ENCODE assay signal across 7 mouse cellular contexts in the genomic region with DNA sequence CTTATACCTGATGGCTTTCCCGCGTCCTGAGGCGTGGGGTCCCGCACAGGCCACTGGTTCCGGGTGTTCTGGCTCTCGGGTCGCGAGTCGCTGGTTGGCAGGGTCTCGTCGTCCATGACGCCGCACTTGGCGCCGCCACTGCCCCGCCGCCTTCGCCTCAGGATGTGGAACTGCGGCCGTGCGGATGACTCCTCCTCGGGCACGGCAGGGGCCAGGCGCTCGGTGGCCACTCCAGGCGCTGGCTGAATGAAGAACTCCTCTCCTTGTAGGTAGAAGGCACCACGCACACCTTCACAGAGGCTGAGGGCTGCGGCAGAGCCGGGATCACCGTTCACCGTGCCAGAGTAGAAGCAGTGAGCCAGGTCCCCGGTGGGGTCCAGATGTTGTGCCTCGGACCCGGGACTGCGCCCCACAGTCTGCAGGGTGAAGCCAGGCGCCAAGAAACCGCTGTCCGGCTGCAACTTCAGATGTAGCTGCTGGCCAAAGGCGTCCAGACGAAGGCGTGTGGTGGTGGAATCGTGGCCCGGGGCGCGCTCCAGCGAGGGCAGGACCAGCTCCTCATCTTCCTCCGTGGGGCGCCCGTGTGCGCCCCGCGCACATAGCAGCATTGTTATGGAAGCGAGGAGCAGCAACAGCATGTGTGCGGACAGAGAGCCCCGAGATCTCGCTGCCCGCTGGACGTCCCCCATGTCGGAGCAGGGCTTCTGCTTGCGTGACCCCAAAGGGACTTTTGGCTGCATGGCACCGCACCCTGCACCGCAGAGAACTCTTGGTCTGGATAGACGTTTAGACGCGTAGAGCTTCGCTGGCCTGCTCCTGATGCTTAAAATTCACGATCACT. TPM values are rescaled to one million over a fixed set of nuclear protein-coding genes. Genes with fewer than 3 reads are reported as not detected.
DNase-seq lines count a peak whose midpoint lies in the region; ATAC-seq and TF ChIP-seq lines count a peak whose summit lies in the region.

No protein-coding gene starts in this region.

- peak overlapping the region; percentile 68 for H3K9ac ChIP-seq in forebrain, embryonic 16.5 days (replicated peaks; ENCODE audit: low read depth, low read length)
- peak overlapping the region; percentile 61 for H3K9ac ChIP-seq in hindbrain, embryonic 11.5 days (ENCODE audit: low read depth, low read length)
- H3K9ac ChIP-seq in midbrain, embryonic 11.5 days (ENCODE audit: low read length): peak overlapping the region; percentile 69
- peak overlapping the region; percentile 87 for H3K9ac ChIP-seq in stomach, postnatal 0 days (ENCODE audit: low read length)

- TF ChIP-seq EP300 in stomach, postnatal 0 days (optimal IDR thresholded peaks at IDR 0.05): no peak

- no peaks in the 10 kb centered on the region for H3K9me3 ChIP-seq in forebrain, embryonic 16.5 days (ENCODE audit: control insufficient read depth, low read length)
- H3K9me3 ChIP-seq in hindbrain, embryonic 11.5 days (ENCODE audit: control insufficient read depth, low read length): no peaks in the 10 kb centered on the region
- H3K9me3 ChIP-seq in midbrain, embryonic 11.5 days (ENCODE audit: control insufficient read depth, low read length): no peaks in the 10 kb centered on the region
- no peaks in the 10 kb centered on the region for H3K9me3 ChIP-seq in stomach, postnatal 0 days (ENCODE audit: control insufficient read depth, low read length)

- H3K27ac ChIP-seq in forebrain, embryonic 16.5 days (ENCODE audit: low read length): no peak overlapping the region
- H3K27ac ChIP-seq in hindbrain, embryonic 11.5 days (ENCODE audit: low read depth, low read length): peak overlapping the region; percentile 42; the same call in 1 of the 2 replicates
- H3K27ac ChIP-seq in midbrain, embryonic 11.5 days (ENCODE audit: low read depth, low read length): no peak overlapping the region
- peak overlapping the region; percentile 94 for H3K27ac ChIP-seq in stomach, postnatal 0 days (replicated peaks)

- peak overlapping the region; percentile 62 for H3K4me3 ChIP-seq in forebrain, embryonic 16.5 days (replicated peaks; ENCODE audit: low read length)
- peak overlapping the region; percentile 56 for H3K4me3 ChIP-seq in hindbrain, embryonic 11.5 days (ENCODE audit: low read depth, low read length)
- H3K4me3 ChIP-seq in midbrain, embryonic 11.5 days (ENCODE audit: low read depth, low read length): peak overlapping the region; percentile 51
- H3K4me3 ChIP-seq in stomach, postnatal 0 days (ENCODE audit: low read depth, low read length): peak overlapping the region; percentile 79

- WGBS in forebrain, embryonic 16.5 days: under 1% methylated on average over 67 of the region's 67 CpGs
- WGBS in hindbrain, embryonic 11.5 days: under 1% methylated on average over 67 of the region's 67 CpGs
- under 1% methylated on average over 67 of the region's 67 CpGs for WGBS in midbrain, embryonic 11.5 days
- WGBS in stomach, postnatal 0 days: under 1% methylated on average over 66 of the region's 67 CpGs

- no peaks in the 10 kb centered on the region; the same call in 1 of the 2 replicates for H3K27me3 ChIP-seq in forebrain, embryonic 16.5 days (replicated peaks; ENCODE audit: control insufficient read depth, insufficient read depth, low read length)
- H3K27me3 ChIP-seq in hindbrain, embryonic 11.5 days (ENCODE audit: control insufficient read depth, insufficient read depth, low read length): no peaks in the 10 kb centered on the region
- no peaks in the 10 kb centered on the region for H3K27me3 ChIP-seq in midbrain, embryonic 11.5 days (ENCODE audit: control insufficient read depth, insufficient read depth, low read length)
- no peaks in the 10 kb centered on the region for H3K27me3 ChIP-seq in stomach, postnatal 0 days (ENCODE audit: control insufficient read depth, insufficient read depth, low read length)

- H3K4me2 ChIP-seq in forebrain, embryonic 16.5 days (ENCODE audit: low read length): peak overlapping the region; percentile 85
- H3K4me2 ChIP-seq in hindbrain, embryonic 11.5 days (replicated peaks; ENCODE audit: low read depth, low read length): peak overlapping the region; percentile 94
- H3K4me2 ChIP-seq in midbrain, embryonic 11.5 days: peak overlapping the region; percentile 94
- H3K4me2 ChIP-seq in stomach, postnatal 0 days (replicated peaks; ENCODE audit: low read depth): peak overlapping the region; percentile 87

- no peak for ATAC-seq in forebrain, embryonic 16.5 days
- peak; percentile 25 for ATAC-seq in hindbrain, embryonic 11.5 days (ENCODE audit: low FRiP score)
- peak; percentile 33 for ATAC-seq in midbrain, embryonic 11.5 days (ENCODE audit: low FRiP score)
- no peak; the same call in 1 of the 2 replicates for ATAC-seq in stomach, postnatal 0 days (ENCODE audit: low FRiP score, low TSS enrichment)

- H3K4me1 ChIP-seq in forebrain, embryonic 16.5 days (replicated peaks; ENCODE audit: control insufficient read depth, insufficient read depth, low read length): peaks cover 29% of the 10 kb centered on the region
- no peaks in the 10 kb centered on the region for H3K4me1 ChIP-seq in hindbrain, embryonic 11.5 days (replicated peaks; ENCODE audit: control insufficient read depth, insufficient read depth, low read length)
- peaks cover 11% of the 10 kb centered on the region for H3K4me1 ChIP-seq in midbrain, embryonic 11.5 days (ENCODE audit: control insufficient read depth, insufficient read depth, low read length)
- no peaks in the 10 kb centered on the region for H3K4me1 ChIP-seq in stomach, postnatal 0 days (replicated peaks; ENCODE audit: control insufficient read depth, insufficient read depth)

- no peaks in the 10 kb centered on the region for H3K36me3 ChIP-seq in forebrain, embryonic 16.5 days (ENCODE audit: control insufficient read depth, insufficient read depth)
- H3K36me3 ChIP-seq in hindbrain, embryonic 11.5 days (ENCODE audit: control insufficient read depth, insufficient read depth, low read length): no peaks in the 10 kb centered on the region
- 0 out of 2 replicates have a peak, but pooled peaks cover 2% of the 10 kb centered on the region for H3K36me3 ChIP-seq in midbrain, embryonic 11.5 days (ENCODE audit: control insufficient read depth, insufficient read depth, low read length)
- H3K36me3 ChIP-seq in stomach, postnatal 0 days (ENCODE audit: control insufficient read depth, insufficient read depth, low read length): peaks cover 18% of the 10 kb centered on the region

- intact Hi-C loops in left cerebral cortex, postnatal 25 days (cut with DNase I): loop anchor here (2.0 to 10.0 kb wide), 3 partner anchors 45 to 1593 kb away; no protein-coding TSS in a partner anchor

- peak; percentile 23 for TF ChIP-seq CTCF in stomach, postnatal 0 days (IDR thresholded peaks at IDR 0.05; ENCODE audit: low read depth)

- DNase-seq in Muller cell, postnatal 12 days (ENCODE audit: inconsistent ontology term): peak; percentile 76
- peak; percentile 31 for DNase-seq in brain, adult 2 months (ENCODE audit: low read depth, low spot score)
- DNase-seq in hindbrain, embryonic 11.5 days (ENCODE audit: low spot score): peak; percentile 68
- DNase-seq in left cerebral cortex, postnatal 25 days (ENCODE audit: low spot score in 2 of 2): peak; percentile 11 to 17
- peak; percentile 94 for DNase-seq in midbrain, embryonic 11.5 days (ENCODE audit: low spot score, missing footprints)
- DNase-seq in stomach, postnatal 0 days (ENCODE audit: low spot score): peak; percentile 42

RNA-seq across cellular contexts. Expression of gene Adamts1, which starts 0.7 kb away (rescaled TPM):
- 10.1 and 11.3 TPM in 2 replicates for polyA plus RNA-seq in forebrain, embryonic 16.5 days (2015; fragmentation: Nextera tagmentation; extraction: Ambion mirVana)
- polyA plus RNA-seq in hindbrain, embryonic 11.5 days (2014; fragmentation: Nextera tagmentation; extraction: Ambion mirVana): 11.0 and 13.9 TPM in 2 replicates
- total RNA-seq in left cerebral cortex, postnatal 25 days (2021): 1 to 10 TPM; 7.1 to 7.7 TPM
- 9.4 and 9.7 TPM in 2 replicates for polyA plus RNA-seq in midbrain, embryonic 11.5 days (2014; fragmentation: Nextera tagmentation; extraction: Ambion mirVana)
- polyA plus RNA-seq in stomach, postnatal 0 days (2015; fragmentation: Nextera tagmentation; extraction: Ambion mirVana): 10.6 and 12.6 TPM in 2 replicates

Comparison
In these comparisons a context has a peak if more than half of its experiments do, and no peak if none do; other contexts are left out.
1. DNase-seq: peak in every context shown above with its lines; median percentile 94 in midbrain, embryonic 11.5 days; 76 in Muller cell, postnatal 12 days; 68 in hindbrain, embryonic 11.5 days; 42 in stomach, postnatal 0 days; 31 in brain, adult 2 months; 14 in left cerebral cortex, postnatal 25 days.
2. ATAC-seq: peak in hindbrain, embryonic 11.5 days (single experiment) and midbrain, embryonic 11.5 days (single experiment); none in forebrain, embryonic 16.5 days (single experiment) and stomach, postnatal 0 days (single experiment).
3. H3K27ac ChIP-seq: peak in hindbrain, embryonic 11.5 days (single experiment) and stomach, postnatal 0 days (single experiment); none in forebrain, embryonic 16.5 days (single experiment) and midbrain, embryonic 11.5 days (single experiment).
4. Peak in every context shown above with its lines, with median percentiles within 50 percentile points of each other: H3K4me2 ChIP-seq, H3K4me3 ChIP-seq and H3K9ac ChIP-seq.